In genomic region chr12:33303384-33303770, GRCm38 (mm10) we compare ENCODE assay signal across 8 mouse cellular contexts.
DNase-seq lines count a peak whose midpoint lies in the region; ATAC-seq and TF ChIP-seq lines count a peak whose summit lies in the region.

No protein-coding gene starts in this region.

- WGBS in lung, adult 2 months, result 6% methylated on average over 9 of the region's 9 CpGs
- 3% methylated on average over 9 of the region's 9 CpGs for WGBS in kidney, embryonic 16.5 days
- WGBS in midbrain, embryonic 15.5 days, result 3% methylated on average over 9 of the region's 9 CpGs

- ATAC-seq in kidney, embryonic 16.5 days (ENCODE audit: low FRiP score, low TSS enrichment), result peak; percentile 50
- ATAC-seq in midbrain, embryonic 15.5 days (replicated peaks), result peak; percentile 65
- no peak for ATAC-seq in inflammation-experienced regulatory T-cells, adult 6 months

- peak overlapping the region; percentile 91 for H3K4me2 ChIP-seq in kidney, embryonic 16.5 days (replicated peaks; ENCODE audit: low read depth, low read length)
- H3K4me2 ChIP-seq in midbrain, embryonic 15.5 days, result peak overlapping the region; percentile 78

- peak overlapping the region; percentile 81 for H3K4me3 ChIP-seq in lung, adult 2 months (replicated peaks; ENCODE audit: extremely low read depth, low read depth, low read length)
- H3K4me3 ChIP-seq in embryonic fibroblast, embryonic 13.5 days (ENCODE audit: insufficient read depth, low read length), result peak overlapping the region; percentile 57
- peak overlapping the region; percentile 57 for H3K4me3 ChIP-seq in kidney, embryonic 16.5 days (ENCODE audit: low read length)
- H3K4me3 ChIP-seq in midbrain, embryonic 15.5 days, result peak overlapping the region; percentile 38

- no peak for DNase-seq in lung, adult 2 months
- no peak for DNase-seq in lung, adult 18-20 months
- DNase-seq in spleen, postnatal 14 days (ENCODE audit: low spot score in 2 of 2), result no peak
- no peak for DNase-seq in gastrocnemius, postnatal 4 days (ENCODE audit: low spot score in 2 of 2)

- H3K27me3 ChIP-seq in kidney, embryonic 16.5 days (ENCODE audit: insufficient read depth, low read length), result no peaks in the 10 kb centered on the region
- H3K27me3 ChIP-seq in midbrain, embryonic 15.5 days (replicated peaks), result no peaks in the 10 kb centered on the region

- H3K36me3 ChIP-seq in kidney, embryonic 16.5 days (ENCODE audit: insufficient read depth, low read length), result no peaks in the 10 kb centered on the region
- no peaks in the 10 kb centered on the region for H3K36me3 ChIP-seq in midbrain, embryonic 15.5 days (replicated peaks)

- H3K9ac ChIP-seq in kidney, embryonic 16.5 days (replicated peaks; ENCODE audit: low read length), result peak overlapping the region; percentile 62
- H3K9ac ChIP-seq in midbrain, embryonic 15.5 days, result peak overlapping the region; percentile 32; the same call in 1 of the 2 replicates

- no peaks in the 10 kb centered on the region for H3K9me3 ChIP-seq in kidney, embryonic 16.5 days (ENCODE audit: low read length)
- H3K9me3 ChIP-seq in midbrain, embryonic 15.5 days, result no peaks in the 10 kb centered on the region

- TF ChIP-seq POLR2A in lung, adult 2 months (IDR thresholded peaks at IDR 0.05; ENCODE audit: borderline replicate concordance, extremely low read depth, low read depth, low read length), result no peak
- no peak for TF ChIP-seq POLR2A in embryonic fibroblast, embryonic 13.5 days (IDR thresholded peaks at IDR 0.05; ENCODE audit: low read depth, low read length)

- no peak overlapping the region for H3K27ac ChIP-seq in embryonic fibroblast, embryonic 13.5 days (ENCODE audit: insufficient read depth, low read length)
- H3K27ac ChIP-seq in kidney, embryonic 16.5 days (ENCODE audit: low read length), result peak overlapping the region; percentile 13; the same call in 1 of the 2 replicates
- H3K27ac ChIP-seq in midbrain, embryonic 15.5 days, result 0 out of 2 replicates have a peak overlapping the region, but pooled peaks have one; percentile 23

- no peak for TF ChIP-seq CTCF in lung, adult 2 months (IDR thresholded peaks at IDR 0.05; ENCODE audit: insufficient read depth, low read length)
- TF ChIP-seq CTCF in embryonic fibroblast, embryonic 13.5 days (IDR thresholded peaks at IDR 0.05; ENCODE audit: borderline replicate concordance, insufficient read depth, low read length), result no peak

- peaks cover 2% of the 10 kb centered on the region for H3K4me1 ChIP-seq in lung, adult 2 months (ENCODE audit: control insufficient read depth, insufficient read depth, low read length)
- H3K4me1 ChIP-seq in embryonic fibroblast, embryonic 13.5 days (ENCODE audit: control insufficient read depth, insufficient read depth, low read length), result no peaks in the 10 kb centered on the region
- peaks cover 12% of the 10 kb centered on the region for H3K4me1 ChIP-seq in kidney, embryonic 16.5 days (ENCODE audit: insufficient read depth, low read length)
- H3K4me1 ChIP-seq in midbrain, embryonic 15.5 days, result peaks cover 25% of the 10 kb centered on the region
